Mouse (Mus musculus) lung, adult 2 months (tissue): ENCODE results near the gene Shank1.

Source experiments
- CTCF ChIP-seq: fragments of 200-500 bp; IDR thresholded peaks from 2 replicates; pipeline ENCODE4 v1.5.1; 2011; ENCODE audit warnings: mild to moderate bottlenecking, low read length, control low read depth; ENCODE audit not compliant: insufficient read depth
- POLR2A ChIP-seq: fragments of 200-500 bp; IDR thresholded peaks from 2 replicates; pipeline ENCODE4 v1.6.1; 2011; ENCODE audit warnings: low read depth, mild to moderate bottlenecking, control low read depth, low read length, borderline replicate concordance; ENCODE audit errors: extremely low read depth

- TF ChIP-seq CTCF (no peak), POLR2A (no peak)
Measured at GRCm38 (mm10) chr7:44352750-44353600, 42.9 kb downstream of the Shank1 start.
